Mouse (Mus musculus): Measurements from ENCODE around the gene Zfp467.

DNA sequence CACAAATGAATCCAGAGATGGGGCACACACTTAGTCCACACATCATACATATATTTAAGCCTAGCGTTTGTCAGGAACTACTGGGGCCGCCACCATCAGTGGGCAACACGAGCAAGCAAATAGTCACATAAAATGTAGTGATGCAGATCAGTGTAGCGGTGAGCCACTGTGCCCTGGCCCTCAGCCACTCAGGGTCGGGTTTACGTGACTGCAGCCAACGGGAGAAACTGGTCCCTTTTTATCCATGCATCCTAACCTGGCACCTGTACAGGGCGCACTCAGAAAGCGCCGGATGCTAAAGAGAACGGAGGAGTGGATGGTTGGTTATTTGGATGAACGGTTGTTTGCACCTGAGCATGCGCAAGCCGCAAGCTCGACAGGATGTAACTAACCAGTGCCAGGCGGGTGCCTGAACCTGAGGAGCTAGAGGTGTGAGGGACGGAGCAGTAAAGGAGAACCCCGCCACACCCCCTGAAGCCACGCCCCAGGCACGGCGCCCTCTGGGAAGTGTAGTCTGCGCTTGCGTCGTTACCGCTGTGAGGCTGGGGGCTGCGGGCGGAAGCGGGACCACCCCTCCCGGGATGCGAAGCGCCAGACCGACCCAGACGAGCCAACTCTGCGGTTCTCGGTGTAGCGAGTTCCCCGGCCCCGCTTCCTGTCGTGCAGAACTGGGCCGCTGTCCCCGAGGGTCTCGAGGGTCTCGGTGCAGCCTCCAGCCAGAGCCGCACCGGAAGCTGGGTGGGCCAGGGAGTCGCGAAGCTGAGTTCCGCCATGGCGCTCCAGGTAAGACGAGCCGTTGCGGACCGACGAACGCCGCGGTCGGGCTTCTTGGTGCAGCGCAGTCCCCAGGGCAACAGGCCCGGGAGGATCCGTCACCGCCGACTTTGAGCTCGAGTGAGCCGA is 50.3 kb downstream of the Zfp467 start, which contains the start of gene Krba1:
- TF ChIP-seq CTCF (IDR thresholded peaks at IDR 0.05; ENCODE audit: extremely low read depth, insufficient read depth, insufficient read length, insufficient replicate concordance) (no peak), POLR2A (IDR thresholded peaks at IDR 0.05; ENCODE audit: low read depth, low read length) (no peak)
